Mouse (Mus musculus) effector memory CD4-positive, alpha-beta T cell, adult 7 months (primary cell): ENCODE data around the gene Olfr732. TPM values are rescaled to one million over a fixed set of nuclear protein-coding genes. Genes with fewer than 3 reads are reported as not detected.

Source experiments
- polyA plus RNA-seq: library from polyadenylated mRNA; unstranded; fragments of 100-300 nt; shearing (Covaris generic); gene quantifications from one replicate; pipeline ENCODE4 v1.2.1, GENCODE M21; 2017

The Olfr732 gene
- not detected for polyA plus RNA-seq

DNA sequence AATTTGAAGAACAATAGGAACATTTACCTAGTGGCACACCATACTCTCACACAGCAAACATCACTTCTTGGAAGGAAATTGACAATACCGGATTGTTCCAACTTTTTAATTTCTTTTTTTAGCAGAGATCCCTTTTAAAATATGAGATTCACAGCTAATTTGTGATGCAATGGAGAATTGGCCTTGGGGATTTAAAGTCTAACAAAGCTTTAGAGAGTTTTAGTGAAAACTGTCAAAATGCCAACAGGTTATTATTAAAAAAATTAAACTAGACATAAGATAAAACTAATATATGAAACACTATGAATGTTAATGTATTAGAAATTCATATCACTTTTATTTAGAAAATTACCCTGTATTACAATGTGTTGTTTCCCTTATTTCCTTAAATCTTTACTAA, at the start of gene Olfr732:
TSS of gene Olfr732 (minus strand) at position 101 of the 400 bp plus-strand sequence.

DNA sequence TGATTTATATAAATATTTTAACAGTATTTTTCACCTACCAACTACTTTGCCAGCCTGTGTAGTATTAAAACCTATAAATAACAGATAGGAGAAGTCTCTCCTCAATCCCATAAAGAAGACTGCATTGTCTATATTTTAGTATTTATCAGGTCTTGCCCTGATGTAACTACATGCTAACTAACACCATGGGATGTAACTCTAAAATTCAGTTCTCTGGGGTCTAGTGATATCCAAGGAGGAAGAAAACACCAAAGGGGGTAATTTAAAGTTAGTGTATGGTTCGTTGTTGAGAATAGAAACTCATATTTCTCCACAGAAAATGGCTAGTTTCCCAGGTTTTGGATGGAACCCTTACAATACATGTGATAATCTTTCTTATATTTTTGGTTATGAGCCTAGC, 42.7 kb upstream of the Olfr732 start, which contains the start of gene Olfr734:
TSS of gene Olfr734 (minus strand) at position 101 of the 400 bp plus-strand sequence.

DNA sequence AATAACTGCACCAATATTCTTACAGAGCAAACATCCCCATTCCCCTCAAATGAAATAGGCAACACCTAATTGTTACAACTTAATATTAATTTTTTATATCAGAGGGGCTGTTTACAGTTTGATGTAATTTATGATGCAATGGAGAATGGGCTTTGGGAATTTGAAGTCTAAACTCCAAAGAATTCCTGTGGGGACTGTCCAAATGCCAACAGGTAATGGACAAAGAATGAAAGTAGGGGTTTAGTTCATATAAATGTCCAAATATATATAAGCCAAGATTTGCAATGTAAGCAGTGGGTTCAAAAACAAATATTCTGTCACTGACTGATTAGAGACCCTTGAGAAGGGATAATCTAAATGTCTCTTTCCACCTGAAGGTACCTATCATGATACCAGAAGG, 17.4 kb upstream of the Olfr732 start, which contains the start of gene Olfr733:
TSS of gene Olfr733 (minus strand) at position 101 of the 400 bp plus-strand sequence.

DNA sequence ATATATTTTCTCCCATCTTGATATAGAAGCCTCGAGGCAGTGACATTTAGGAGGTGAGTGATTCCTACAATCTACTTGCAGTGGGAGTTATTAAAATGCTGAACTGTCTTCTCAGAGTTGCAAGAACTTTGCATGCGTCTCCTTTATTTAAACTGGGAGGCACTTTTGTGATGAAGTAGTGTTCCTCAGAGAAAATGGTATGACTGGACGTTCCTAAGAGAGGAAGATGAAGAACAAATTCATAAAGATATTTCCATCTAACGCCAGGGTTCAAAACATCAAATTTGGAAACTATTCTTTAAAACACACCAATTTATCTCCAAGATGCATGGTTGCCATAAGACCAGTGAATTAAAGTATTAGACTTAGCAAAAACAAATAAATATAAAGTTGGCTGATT, 42.2 kb downstream of the Olfr732 start, which contains the start of gene Olfr731:
TSS of gene Olfr731 (minus strand) at position 101 of the 400 bp plus-strand sequence.

Other genes with a start within 250 kb of the Olfr732 start
- not detected for gene Olfr725, start 243.8 kb downstream of the Olfr732 start, polyA plus RNA-seq
- not detected for gene Olfr726, start 193.3 kb downstream of the Olfr732 start, polyA plus RNA-seq
- gene Olfr727, start 161.0 kb downstream of the Olfr732 start, polyA plus RNA-seq: 0.63 TPM
- 0.52 TPM for gene Olfr728, start 141.5 kb downstream of the Olfr732 start, polyA plus RNA-seq
- gene Olfr729, start 131.3 kb downstream of the Olfr732 start, polyA plus RNA-seq: not detected
- gene Olfr730, start 96.0 kb downstream of the Olfr732 start, polyA plus RNA-seq: not detected
- not detected for gene Olfr731, start 42.3 kb downstream of the Olfr732 start, polyA plus RNA-seq
- gene Olfr733, start 17.3 kb upstream of the Olfr732 start, polyA plus RNA-seq: 0.15 TPM
- gene Olfr734, start 42.6 kb upstream of the Olfr732 start, polyA plus RNA-seq: not detected
- gene Olfr735, start 64.7 kb upstream of the Olfr732 start, polyA plus RNA-seq: not detected
- gene Tlr11, start 73.7 kb upstream of the Olfr732 start, polyA plus RNA-seq: not detected
- gene Olfr736, start 97.0 kb upstream of the Olfr732 start, polyA plus RNA-seq: not detected
- gene Olfr738, start 123.4 kb upstream of the Olfr732 start, polyA plus RNA-seq: not detected
- gene Olfr739, start 134.4 kb upstream of the Olfr732 start, polyA plus RNA-seq: not detected
- not detected for gene Olfr740, start 161.3 kb upstream of the Olfr732 start, polyA plus RNA-seq
- 0.21 TPM for gene Olfr741, start 188.5 kb upstream of the Olfr732 start, polyA plus RNA-seq
- gene Olfr742, start 219.4 kb upstream of the Olfr732 start, polyA plus RNA-seq: not detected
- not detected for gene Olfr743, start 237.6 kb upstream of the Olfr732 start, polyA plus RNA-seq